Mouse (Mus musculus) heart, postnatal 10 days (tissue): ENCODE measurements around the gene Irf1. TPM values are rescaled to one million over a fixed set of nuclear protein-coding genes. Genes with fewer than 3 reads are reported as not detected.

ENCODE experiments used
- microRNA-seq, 2 experiments: library from miRNA; unstranded; fragments of <30 nt; microRNA quantifications; one replicate each; pipeline ENCODE4 v1.2.0; 2022
- total RNA-seq, 2 experiments: library from RNA; stranded (reverse); gene quantifications; 2 replicates each; pipeline ENCODE4 v1.2.3; 2021

Gene Irf1
- total RNA-seq, 2 experiments from 2014 or later = 15.3 to 18.4 TPM

Small RNA genes lying within 50 kb of the gene (microRNA-seq; reads per million reads assigned to microRNA genes)
- 0 to 0.35 reads per million in 2 experiments for gene Mir7671

Other genes starting within 250 kb of the Irf1 start
- 10 to 100 TPM; 12.3 to 14.4 TPM for gene Kif3a, start 202.6 kb upstream of the Irf1 start, total RNA-seq
- not detected for gene Il4, start 151.3 kb upstream of the Irf1 start, total RNA-seq
- not detected for gene Il13, start 135.3 kb upstream of the Irf1 start, total RNA-seq
- gene Rad50, start 62.7 kb upstream of the Irf1 start, total RNA-seq = 10 to 100 TPM in 1 of 2 experiments, 1 to 10 TPM in 1; 10.0 to 11.2 TPM
- not detected for gene Il5, start 49.2 kb upstream of the Irf1 start, total RNA-seq
- under 1 TPM in 1 of 2 experiments, not detected in 1; 0.30 TPM for gene Gm17334, start 3.2 kb downstream of the Irf1 start, total RNA-seq
- gene Gm12216, start 89.2 kb downstream of the Irf1 start, total RNA-seq = 1 to 10 TPM; 1.9 to 2.0 TPM
- 10 to 100 TPM; 18.3 to 20.9 TPM for gene Slc22a5, start 121.6 kb downstream of the Irf1 start, total RNA-seq
- 1 to 10 TPM; 2.1 to 2.2 TPM for gene Slc22a21, start 210.3 kb downstream of the Irf1 start, total RNA-seq